Mouse (Mus musculus) adrenal gland, adult 2 months (tissue): ENCODE measurements at regions not wholly inside any gene's neighbourhood (a gene's known extent, or its start where the extent isn't known, plus 50 kb on each side); places are given as distances from the start of the nearest gene placed in this dataset.

Experiments used
- DNase-seq: peaks from one replicate; pipeline ENCODE4 v3.0.0; 2021

DNA sequence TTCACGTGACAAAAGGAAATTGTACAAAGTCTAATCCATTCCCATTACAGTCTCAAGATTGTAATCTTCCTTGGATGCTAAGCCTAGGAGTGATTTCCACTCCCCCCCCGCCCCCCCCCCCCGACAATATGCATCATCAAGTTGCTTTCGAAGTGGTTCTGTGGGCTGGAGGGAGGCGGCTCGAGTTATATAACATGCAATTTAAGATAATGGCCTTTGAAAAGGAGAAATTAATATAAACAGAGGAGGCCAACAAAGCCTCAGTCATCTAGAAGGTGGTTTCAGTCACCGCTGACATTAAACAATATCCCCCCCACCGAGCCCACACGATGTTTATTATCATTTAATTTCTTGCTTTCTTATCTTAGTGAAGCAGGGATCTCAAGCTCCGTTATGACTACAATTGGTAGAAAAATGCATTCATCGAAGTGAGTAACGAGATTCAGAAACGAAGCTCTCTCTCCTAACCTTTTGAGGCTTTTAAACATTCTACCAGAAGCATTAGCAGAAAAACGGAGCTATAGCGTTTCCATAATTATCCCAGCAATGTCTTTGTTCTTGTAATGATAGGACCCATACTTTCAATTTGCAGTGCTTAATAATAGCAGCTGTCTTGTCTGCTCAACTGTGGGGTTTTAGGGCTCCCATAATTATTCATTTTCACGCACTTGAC, 339.1 kb downstream of the Btg1 start:
- no peak for DNase-seq

DNA sequence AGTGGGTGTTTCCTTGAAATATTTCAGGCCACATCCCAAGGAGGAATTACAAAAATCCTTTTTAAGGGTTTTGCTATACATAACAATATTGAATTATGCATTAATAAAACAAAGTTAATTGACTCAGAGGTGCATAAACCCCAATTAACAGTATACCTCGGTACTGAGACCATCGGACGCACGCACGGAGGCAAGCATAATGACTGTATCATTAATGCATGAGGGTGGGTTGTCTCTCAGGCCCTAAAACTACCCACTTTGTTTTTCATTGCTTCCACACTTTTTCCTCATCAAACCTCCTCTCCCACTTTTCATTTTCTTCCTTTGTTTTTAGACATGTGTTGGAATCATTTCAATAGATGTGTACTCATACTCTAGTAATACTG, 339.6 kb downstream of the Btg1 start:
- no peak for DNase-seq

DNA sequence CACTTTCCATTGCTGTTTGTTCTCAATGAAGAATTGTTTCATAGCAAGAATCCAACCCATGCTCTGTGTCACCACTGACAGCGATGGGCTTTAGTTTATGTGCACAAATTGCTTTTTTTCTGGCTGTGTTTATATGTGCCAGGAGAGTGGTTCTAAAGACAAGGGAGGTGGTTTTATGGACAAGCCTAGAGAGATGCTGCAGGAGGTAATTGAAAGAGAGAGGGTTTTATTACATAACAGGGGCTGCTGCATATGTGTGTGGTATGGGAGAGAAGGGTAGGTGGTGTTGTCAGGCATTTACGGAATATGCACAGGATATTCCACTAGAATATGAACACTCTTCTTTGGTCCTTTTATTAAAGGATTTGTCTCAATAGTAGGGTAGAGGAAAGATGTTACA, 340.2 kb downstream of the Btg1 start:
- no peak for DNase-seq

DNA sequence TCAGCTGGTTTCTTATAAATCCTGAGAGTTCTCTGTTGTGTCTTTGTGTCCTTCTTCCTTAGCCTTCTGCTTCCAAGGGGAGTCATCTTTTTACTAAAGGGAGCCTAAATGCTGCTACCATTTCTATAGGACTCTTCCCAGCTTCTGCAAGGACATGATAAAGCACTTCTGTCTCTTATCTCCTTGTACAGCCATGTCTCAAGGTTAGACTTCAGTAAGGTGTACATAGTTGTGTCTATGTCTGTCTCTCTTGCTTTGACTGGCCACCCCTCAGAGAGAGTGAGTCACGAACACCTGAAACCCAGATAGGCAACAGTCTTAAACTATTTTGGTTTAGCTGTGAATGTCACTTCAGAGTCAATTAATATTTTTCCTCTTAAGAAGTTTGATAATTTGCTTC, 353.0 kb downstream of the Btg1 start:
- DNase-seq: no peak

DNA sequence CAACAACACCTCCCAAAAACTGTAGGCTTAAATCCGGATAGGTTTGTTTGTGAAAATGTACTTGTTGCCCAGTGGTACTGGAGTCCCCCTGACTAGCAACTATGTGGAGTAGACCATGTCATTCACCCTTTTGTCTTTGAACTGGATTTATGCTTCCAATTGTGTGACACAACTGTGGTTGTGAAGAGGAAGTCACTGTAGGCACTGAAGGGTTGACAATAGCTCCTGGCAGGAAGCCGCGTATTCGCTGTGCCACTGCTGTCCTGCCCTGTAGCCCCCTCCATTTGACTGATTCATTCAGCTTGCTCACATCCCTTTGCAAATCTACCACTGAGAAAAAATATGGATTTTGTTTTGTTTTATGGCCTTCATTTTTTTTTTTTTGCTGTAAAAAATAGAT, 353.9 kb downstream of the Btg1 start:
- DNase-seq: no peak

DNA sequence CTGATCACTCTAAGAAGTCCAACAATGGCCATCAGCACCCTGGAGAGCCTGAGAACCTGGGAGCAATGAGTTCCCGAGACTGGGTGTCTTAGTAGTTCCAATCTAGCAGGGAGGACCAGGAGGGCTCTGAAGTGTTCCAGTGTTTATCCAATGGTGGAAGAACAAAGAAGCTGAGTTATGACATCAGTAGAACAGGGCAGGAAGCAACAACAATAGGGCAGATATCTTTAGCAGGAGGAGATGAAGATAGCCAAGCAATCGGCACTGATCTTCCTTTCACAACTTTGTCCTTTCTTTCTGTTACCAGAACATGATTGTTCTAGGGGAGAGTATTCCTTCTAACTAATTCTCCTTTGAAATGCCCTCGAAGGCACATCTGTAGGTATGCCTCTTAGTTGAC, 355.0 kb downstream of the Btg1 start:
- no peak for DNase-seq

DNA sequence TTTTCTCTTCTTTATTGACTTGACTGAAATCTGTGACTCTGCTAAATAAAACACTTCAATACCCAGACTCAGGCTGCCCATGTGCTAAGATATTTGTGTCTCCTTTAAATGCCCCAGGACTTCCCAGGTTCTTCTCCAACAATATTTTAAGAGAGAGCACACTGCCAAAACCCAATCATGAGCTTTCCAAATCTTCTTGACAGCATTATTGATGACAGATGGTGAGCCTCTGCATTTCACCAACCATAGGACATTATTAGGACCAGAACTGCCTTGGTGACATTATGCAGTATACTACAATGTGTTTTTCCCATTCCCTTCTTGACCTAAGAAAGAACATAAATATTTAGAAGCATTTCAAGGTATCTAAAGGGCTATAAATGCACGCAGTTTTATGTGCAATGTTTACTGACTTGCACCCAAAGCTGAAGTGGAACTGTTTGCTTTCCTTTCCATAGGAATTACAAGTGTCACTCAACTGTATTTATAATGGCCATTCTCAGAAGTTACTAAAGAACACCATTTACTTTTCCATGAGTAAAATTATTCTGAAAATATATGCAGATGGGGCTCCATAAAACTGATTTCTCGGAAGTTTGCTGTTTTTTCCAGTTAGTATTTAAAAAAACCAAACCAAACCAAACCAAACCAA, 357.6 kb downstream of the Btg1 start:
- DNase-seq: no peak

DNA sequence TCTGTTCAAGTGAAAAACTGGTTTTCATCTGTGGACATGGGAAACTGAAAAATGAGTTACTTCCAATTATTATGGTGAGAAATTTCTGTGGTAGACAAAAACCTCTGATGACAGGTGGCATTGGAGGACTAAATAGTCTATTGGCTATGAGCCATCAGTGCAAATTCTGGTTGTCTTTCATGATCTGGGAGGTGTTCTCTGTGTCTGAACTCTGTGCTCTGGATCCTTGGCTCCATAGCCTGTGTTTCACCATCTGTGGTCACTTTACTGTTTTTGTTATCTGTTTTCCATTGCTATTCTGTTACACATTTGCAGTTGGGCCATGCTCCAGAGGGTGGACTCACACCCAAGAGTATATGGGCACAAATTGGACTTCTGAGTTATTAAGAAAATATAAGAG, 359.9 kb downstream of the Btg1 start:
- DNase-seq: no peak

DNA sequence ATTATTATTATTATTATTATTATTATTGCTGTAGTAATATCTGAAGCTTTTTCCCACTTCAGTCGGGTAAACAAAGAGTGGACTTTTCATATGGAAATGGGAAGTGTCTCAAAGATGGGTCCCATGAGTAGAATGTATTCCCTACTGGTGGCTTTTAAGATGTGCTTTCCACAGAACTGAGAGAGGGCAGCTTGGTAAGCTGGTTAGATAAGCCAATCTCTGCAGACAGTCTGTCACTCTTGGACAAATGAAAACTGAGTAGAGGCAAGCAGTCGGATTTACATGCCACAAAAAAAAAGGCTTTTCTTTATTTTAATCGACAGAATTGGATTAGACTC, 363.7 kb downstream of the Btg1 start:
- no peak for DNase-seq

DNA sequence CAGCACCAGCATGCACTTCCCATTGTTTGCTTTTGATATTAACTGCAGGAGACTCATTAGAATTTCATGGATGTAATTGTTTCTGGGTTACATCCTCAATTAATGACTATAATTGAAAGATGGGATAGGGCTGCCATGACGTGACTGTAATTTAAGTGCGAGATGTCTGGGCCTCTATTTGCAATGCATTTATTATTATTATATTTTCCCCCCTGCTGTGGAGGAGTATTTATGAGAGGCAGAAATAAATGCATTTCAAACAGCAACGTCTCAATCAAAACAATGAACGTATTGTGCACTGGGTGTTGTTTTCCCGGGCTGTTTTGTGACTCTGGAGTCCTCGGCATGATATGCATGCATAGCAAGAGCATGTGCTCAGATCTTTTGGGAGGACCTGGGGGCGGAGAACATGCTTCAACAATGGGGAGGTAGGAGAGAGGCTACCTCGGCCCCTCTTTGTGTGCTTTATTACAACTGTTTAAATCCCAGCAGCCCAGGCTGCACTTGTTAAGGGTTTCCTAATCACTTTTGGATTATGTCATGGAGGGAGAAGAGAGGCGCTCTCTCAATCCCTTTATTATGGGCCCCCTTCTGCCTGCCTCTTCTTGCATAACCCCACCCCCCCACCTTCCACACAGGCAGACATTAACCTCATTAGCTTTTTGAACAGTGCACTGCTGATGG, 364.2 kb downstream of the Btg1 start:
- DNase-seq: no peak

DNA sequence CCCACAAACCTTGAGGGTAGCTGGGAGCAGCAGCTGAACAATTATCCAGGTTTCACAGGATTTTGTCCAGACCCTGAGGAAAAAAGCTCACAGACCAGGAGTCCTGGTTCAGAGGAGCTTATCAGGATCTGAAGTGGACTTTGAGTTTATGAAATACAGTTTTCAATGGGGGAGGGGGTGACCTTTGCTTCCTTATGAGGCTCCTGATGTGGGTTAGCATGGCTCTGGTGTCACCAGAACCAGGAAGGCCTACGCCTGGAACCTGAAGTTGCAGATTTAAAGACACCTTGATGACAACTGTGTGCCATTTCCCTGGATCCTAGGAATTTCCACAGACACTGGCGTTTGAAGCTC, 364.7 kb downstream of the Btg1 start:
- DNase-seq: no peak

DNA sequence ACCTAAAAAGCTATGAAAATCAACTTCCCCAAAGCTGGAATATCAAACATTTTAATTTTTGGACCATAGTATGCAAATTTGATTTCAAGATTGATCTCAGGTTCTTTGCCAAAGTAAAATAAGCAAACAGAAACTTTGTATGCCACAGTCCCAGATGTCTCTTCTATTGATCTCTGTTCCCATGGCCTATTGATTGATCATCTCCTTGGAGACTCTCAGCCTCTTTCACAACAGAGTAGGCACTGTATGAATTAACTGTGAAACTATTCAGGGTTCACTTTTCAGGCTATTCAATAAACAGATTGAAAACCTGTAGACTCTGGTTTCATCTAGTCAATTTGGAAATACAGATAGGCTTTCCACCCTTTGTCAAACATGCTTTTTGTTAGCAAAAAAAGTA, 384.1 kb downstream of the Btg1 start:
- no peak for DNase-seq

DNA sequence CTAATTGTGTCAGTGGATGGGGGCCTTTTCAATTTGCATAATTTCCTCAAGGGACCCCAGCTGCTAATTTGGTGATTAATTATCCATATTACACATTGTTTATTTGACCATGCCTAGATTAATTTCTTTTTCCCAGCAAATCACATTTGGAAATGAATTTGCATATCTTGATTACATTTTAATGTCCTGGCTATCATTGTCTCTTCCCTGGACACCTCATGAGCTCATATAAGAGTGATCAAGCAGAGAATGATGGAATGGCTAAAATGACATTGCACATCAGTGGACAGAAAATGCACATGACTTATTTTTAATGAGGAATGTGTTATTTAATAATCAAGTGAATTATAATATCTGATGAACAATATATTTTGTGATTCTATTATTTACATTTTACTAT, 392.1 kb downstream of the Btg1 start:
- no peak for DNase-seq

DNA sequence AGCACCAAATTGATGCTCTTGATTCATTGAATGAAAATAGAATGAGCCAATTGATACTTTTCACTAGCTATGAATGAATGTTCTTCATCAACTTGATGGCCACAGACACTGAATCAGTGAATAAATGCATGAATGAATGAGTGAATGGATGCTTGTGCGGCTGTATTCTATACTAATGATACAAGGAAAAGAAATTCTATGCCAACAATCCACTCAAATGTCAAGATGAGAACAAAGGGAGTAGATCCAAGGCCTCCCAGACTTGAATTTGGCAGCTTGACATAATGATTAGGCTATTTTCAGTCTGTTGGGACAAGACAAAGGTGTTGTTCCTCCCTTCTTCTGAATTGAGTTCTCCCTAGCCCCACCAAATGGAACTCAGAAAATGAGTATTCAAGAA, 393.1 kb downstream of the Btg1 start:
- no peak for DNase-seq

DNA sequence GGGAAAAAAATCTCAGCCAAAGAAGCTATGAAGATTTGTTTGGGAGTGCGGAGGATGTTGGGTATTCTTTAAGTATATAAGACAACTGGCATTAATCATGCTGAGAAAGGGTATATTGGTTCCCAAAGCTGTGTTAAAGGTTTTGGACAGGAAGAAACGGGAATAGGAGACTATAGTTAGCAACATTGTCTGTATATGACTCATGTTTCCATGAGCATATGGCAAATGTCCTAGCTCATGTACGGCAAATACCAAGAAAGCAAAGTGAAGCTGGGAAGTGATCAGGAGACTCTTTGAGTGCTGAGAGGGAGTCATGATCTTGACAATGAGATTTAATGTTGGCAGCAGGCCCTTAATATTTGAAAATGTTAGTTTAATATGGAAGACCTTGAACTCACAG, 401.8 kb downstream of the Btg1 start:
- DNase-seq: no peak

DNA sequence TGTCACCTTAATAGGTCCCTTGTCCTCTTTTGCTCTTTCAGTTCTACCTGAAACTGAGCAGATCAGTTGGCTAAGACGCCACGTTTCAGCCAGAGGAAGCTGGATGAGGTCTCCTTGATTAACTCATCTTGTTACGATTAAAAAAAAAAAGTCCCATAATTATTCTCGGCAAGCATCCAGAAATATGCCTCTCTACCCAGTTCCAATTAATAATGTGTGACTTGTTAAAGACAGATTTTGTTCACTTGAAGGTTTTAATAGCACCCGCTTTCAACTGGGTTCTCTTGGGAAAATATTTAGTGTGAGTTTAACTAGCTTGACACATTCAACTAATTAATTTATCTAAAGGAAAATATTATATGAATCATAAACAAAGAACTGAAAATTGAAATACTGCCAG, 412.0 kb downstream of the Btg1 start:
- no peak for DNase-seq

DNA sequence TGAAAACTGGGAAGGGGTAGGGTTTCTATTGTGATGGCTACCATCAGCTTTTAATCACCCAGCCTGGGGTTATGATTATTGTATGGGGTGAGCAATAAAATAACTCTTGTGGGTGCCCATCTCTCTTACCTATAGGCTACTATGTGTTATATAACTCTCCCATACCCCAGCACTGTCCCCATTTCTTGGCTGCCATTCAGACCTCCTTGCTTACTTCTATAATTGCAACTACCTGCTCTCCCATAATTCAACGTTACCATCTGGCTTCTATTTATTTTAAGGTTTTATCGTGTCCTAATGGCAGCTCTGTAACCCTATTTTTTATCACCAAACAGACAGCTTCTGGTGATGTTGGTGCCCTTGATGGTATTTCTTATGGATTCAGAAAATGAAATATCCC, 414.2 kb downstream of the Btg1 start:
- DNase-seq: no peak

DNA sequence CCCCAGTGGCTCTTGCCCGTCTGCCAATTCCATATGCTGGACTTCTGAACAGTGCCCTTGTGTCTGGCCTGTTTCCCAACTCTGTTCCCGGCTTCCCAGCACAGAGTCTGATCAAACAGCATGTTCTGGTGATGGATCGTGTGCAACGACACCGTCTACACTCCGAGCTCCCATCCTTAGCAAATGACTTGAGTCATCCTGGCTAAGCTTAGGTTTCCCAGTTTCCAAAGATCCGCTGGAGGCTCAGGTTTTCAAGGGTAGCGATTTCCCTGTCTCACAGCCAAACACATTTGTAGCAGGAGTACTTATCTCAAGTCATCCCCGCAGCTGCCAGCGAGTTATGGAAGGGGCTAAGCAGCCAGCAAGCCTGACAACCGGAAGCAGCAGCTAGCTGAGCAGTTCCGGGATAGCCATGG, 418.6 kb downstream of the Btg1 start:
- DNase-seq: peak; percentile 10

DNA sequence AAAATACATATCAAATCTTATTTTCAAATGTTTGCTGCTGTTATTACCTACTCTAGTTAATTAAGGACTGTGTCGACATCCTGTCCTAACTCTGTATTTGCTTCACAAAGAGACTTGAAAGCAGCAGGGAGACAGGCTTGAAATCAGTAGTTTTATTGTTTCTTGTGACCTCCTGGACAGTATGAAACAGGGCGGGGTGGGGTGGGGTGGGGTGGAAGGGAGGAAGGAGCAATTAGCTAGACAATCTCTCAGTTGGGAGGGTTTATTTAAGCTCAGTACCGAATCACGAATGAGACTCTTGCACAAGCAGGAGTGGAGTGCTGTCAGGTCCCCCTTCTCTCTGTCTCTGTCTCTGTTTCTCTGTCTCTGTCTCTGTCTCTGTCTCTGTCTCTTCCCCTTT, 421.2 kb downstream of the Btg1 start:
- DNase-seq: no peak

DNA sequence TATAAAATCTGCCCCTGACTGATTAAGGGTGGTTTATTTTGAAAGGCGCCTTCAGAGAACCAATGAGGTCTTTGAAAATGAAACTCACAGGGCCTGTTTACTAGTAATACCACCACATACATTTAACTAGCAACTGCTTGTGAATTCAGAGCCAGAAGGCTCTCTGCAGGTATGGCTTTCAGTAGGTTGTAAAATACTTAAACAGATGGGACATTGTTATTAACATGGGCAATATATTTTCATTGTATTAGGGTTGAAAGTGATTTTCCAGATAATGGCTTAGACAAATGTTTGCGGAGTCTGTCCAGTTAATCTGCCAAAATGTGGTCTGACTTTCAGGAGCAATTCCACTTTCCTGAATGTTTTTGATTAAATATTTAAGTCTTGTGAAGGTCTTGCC, 430.8 kb downstream of the Btg1 start:
- DNase-seq: no peak

DNA sequence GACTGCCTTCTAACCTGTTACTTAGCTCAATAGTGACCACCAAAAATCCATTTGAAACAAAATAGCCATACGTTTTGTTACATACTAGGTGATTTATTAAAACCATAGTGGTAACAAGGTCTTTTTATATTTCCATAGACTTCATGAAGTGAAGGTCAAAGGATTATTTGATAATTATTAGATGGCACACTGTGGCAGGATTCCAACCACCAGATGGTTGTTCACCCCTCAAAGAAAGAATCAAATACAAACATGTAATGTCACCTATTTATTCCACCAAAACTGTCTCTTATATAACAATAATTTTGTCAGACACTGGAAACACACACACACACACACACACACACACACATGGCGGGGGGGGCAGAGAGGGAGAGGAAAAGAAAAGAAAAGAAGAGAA, 431.2 kb downstream of the Btg1 start:
- DNase-seq: no peak

DNA sequence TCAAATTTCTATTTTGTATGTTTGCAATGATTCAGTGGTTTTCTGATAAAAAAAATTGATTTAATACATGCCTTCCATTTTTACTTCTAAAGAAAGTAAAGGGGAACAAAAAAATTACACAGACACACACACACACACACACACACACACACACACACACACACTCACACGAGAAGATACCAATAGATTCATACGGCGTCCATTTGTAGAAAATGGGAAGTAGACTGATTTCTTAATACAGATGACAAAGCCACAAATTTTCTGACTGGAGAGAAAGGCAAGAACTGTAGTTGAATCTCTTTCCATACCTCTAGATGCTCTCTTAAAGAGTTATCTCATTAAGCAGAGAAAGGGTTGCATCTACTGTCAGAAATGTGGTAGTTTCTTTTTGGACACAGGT, 424.9 kb upstream of the Dcn start:
- no peak for DNase-seq

DNA sequence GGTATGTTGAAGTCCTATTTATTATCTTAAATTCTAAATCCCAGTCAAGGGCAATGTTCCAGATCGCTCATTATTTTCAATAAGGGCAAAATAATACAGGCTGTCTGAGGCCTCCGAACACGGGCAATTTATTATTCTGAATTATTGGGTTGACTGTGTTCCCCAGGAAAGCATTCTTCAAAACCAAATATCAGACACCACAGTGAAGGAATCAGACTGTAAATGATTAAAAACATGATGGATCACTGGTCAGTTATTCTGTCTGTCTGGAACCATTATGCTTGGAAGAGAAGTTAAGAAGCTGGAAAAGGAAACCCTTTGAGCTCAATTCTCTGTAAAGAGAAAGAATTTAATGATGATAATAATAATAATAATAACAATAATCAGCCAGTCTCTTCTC, 417.4 kb upstream of the Dcn start:
- DNase-seq: no peak

DNA sequence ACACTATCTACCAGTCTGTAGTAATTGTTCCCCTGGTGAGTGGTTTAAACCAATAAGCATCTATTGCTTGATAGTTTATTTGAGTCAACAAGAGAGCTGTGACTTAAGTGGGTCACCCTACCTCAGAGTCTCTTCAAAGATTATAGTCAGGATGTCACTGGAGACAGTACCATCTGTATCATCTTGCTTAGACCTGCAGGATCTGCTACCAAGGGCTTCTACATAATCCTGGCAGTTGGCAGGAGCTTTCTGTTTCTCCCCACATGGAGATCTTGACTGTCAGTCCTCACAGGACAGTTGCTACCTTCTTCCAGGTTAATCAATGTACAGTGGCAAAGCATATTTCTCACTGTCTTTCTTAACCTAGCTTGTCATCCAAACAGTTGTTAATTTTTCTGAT, 414.9 kb upstream of the Dcn start:
- DNase-seq: no peak
